Mouse (Mus musculus) forebrain, embryonic 13.5 days (tissue): ENCODE measurements around the gene Neb. TPM values are rescaled to one million over a fixed set of nuclear protein-coding genes. Genes with fewer than 3 reads are reported as not detected.

ENCODE experiments used
- ATAC-seq: fragments of 200-750 bp; cut with Nextera tagmentation; 2 replicates; pipeline ENCODE4 v1.8.0; 2017
- H3K27ac ChIP-seq: fragments of 300-500 bp; sonication (generic); 2 replicates; pipeline ENCODE4 v1.5.1; 2015; ENCODE audit warnings: inconsistent platforms, mild to moderate bottlenecking, moderate library complexity
- H3K27me3 ChIP-seq: fragments of 300-500 bp; sonication (generic); 2 replicates; pipeline ENCODE4 v1.6.1; 2015; ENCODE audit warnings: mild to moderate bottlenecking, inconsistent platforms
- H3K36me3 ChIP-seq: fragments of 300-500 bp; sonication (generic); 2 replicates; pipeline ENCODE4 v1.6.1; 2015; ENCODE audit warnings: mild to moderate bottlenecking, inconsistent platforms; ENCODE audit not compliant: poor library complexity, severe bottlenecking
- H3K4me1 ChIP-seq: fragments of 300-500 bp; sonication (generic); 2 replicates; pipeline ENCODE4 v1.6.1; 2015; ENCODE audit warnings: inconsistent platforms
- H3K4me2 ChIP-seq: fragments of 300-500 bp; sonication (generic); 2 replicates; pipeline ENCODE4 v1.6.1; 2015; ENCODE audit warnings: inconsistent platforms, mild to moderate bottlenecking, moderate library complexity
- H3K4me3 ChIP-seq: fragments of 300-500 bp; sonication (generic); 2 replicates; pipeline ENCODE4 v1.5.1; 2015; ENCODE audit warnings: mild to moderate bottlenecking, inconsistent platforms
- H3K9ac ChIP-seq: fragments of 300-500 bp; sonication (generic); 2 replicates; pipeline ENCODE4 v1.6.1; 2015; ENCODE audit warnings: mild to moderate bottlenecking, inconsistent platforms
- H3K9me3 ChIP-seq: fragments of 300-500 bp; sonication (generic); replicated peaks from 2 replicates; pipeline ENCODE4 v1.6.1; 2016; ENCODE audit warnings: inconsistent platforms
- WGBS: fragments of 180-500 bp; shearing (Covaris S2); methylation state at CpG from one replicate; pipeline ENCODE4 v1.1.7; 2015; 5-methylcytosine and 5-hydroxymethylcytosine counted together
- polyA plus RNA-seq: library from polyadenylated mRNA; unstranded; fragments of >200 nt; fragmentation: Nextera tagmentation; extraction: Ambion mirVana; gene quantifications from 2 replicates; pipeline ENCODE4 v1.2.1, GENCODE M21; 2015

Neb gene
- polyA plus RNA-seq, 1 experiment from 2014 or later, result 3.6 TPM

- H3K9ac ChIP-seq, result no peak overlapping the region
- H3K4me3 ChIP-seq, result no peak overlapping the region
- WGBS, result 87% methylated on average over 3 of the region's 3 CpGs
- no peaks in the 10 kb centered on the region for H3K27me3 ChIP-seq
- H3K4me2 ChIP-seq, result no peak overlapping the region
- H3K4me1 ChIP-seq, result no peaks in the 10 kb centered on the region
- no peaks in the 10 kb centered on the region for H3K9me3 ChIP-seq
- no peaks in the 10 kb centered on the region for H3K36me3 ChIP-seq
- no peak overlapping the region for H3K27ac ChIP-seq
- no peak for ATAC-seq
Measured at GRCm38 (mm10) chr2:52331761-52332160, 46.5 kb downstream of the Neb start.

DNA sequence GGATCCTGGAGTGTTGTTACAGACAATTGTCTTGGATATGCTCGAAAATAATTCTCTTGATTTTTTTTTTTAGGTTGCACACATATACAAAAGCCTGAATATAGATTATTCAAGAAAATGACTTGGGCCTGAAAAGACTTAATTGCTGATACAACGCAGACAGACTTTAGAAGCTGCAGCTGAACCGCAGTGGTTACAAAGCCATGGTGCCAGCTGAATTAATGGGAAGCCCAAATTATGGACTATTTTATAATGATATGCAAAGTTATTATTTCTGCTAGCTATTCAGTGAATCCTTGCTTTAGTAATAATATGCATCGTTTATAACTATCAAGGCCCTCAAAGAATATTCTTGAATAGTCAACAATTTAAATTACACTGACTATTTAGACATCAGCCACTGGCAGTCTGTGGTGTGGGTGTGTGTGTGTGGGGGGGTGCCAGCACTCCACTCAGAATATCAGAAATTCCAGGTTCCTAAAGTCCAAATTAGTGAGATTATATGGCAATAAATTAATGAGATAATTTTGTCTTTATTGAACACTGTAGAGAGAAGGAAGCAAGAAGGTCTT is 50.9 kb downstream of the Neb start:
- Histone ChIP-seq H3K27me3 (no peaks in the 10 kb centered on the region), H3K36me3 (no peaks in the 10 kb centered on the region), H3K9ac (no peak overlapping the region), H3K9me3 (no peaks in the 10 kb centered on the region), H3K4me3 (no peak overlapping the region), H3K4me2 (no peak overlapping the region), H3K4me1 (no peaks in the 10 kb centered on the region), H3K27ac (no peak overlapping the region)
- ATAC-seq, result peak; percentile 91
- WGBS, result 59% methylated on average over 4 of the region's 4 CpGs

DNA sequence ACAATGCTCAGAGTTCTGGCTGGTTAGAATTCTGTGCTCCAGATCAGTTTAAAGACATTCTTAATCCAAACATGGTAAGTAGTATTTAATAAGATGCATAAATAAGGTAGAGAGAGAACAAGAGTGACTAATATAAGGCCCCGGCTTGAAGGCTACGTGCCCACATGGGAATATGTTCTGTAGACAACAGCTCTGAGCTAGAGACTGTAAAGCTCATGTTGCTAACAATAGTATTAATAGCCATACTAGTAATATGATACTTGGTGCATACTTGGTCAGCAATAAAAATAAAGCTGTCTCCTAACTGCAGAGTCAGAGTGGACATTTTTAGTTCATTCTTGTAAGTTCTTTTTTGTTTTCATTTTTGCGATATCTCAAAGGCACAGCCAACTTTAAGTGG is 56.4 kb downstream of the Neb start:
- no peaks in the 10 kb centered on the region for H3K9me3 ChIP-seq
- H3K27ac ChIP-seq, result no peak overlapping the region
- WGBS, result 92% methylated on average over 3 of the region's 3 CpGs
- no peak overlapping the region for H3K4me3 ChIP-seq
- ATAC-seq, result no peak
- no peaks in the 10 kb centered on the region for H3K27me3 ChIP-seq
- H3K4me1 ChIP-seq, result no peaks in the 10 kb centered on the region
- no peak overlapping the region for H3K4me2 ChIP-seq
- no peaks in the 10 kb centered on the region for H3K36me3 ChIP-seq
- no peak overlapping the region for H3K9ac ChIP-seq

GRCm38 (mm10) chr2:52320175-52320574 is 58.1 kb downstream of the Neb start:
- no peak overlapping the region for H3K27ac ChIP-seq
- no peaks in the 10 kb centered on the region for H3K36me3 ChIP-seq
- ATAC-seq, result no peak
- H3K9me3 ChIP-seq, result no peaks in the 10 kb centered on the region
- no peaks in the 10 kb centered on the region for H3K27me3 ChIP-seq
- no peak overlapping the region for H3K4me3 ChIP-seq
- 91% methylated on average over 2 of the region's 2 CpGs for WGBS
- no peaks in the 10 kb centered on the region for H3K4me1 ChIP-seq
- H3K4me2 ChIP-seq, result no peak overlapping the region
- H3K9ac ChIP-seq, result no peak overlapping the region

GRCm38 (mm10) chr2:52319020-52319567 is 59.2 kb downstream of the Neb start:
- Histone ChIP-seq H3K4me3 (no peak overlapping the region), H3K9me3 (no peaks in the 10 kb centered on the region), H3K27ac (no peak overlapping the region), H3K4me2 (no peak overlapping the region), H3K4me1 (no peaks in the 10 kb centered on the region), H3K9ac (no peak overlapping the region), H3K36me3 (no peaks in the 10 kb centered on the region), H3K27me3 (no peaks in the 10 kb centered on the region)
- 86% methylated on average over 5 of the region's 5 CpGs for WGBS
- ATAC-seq, result no peak

DNA sequence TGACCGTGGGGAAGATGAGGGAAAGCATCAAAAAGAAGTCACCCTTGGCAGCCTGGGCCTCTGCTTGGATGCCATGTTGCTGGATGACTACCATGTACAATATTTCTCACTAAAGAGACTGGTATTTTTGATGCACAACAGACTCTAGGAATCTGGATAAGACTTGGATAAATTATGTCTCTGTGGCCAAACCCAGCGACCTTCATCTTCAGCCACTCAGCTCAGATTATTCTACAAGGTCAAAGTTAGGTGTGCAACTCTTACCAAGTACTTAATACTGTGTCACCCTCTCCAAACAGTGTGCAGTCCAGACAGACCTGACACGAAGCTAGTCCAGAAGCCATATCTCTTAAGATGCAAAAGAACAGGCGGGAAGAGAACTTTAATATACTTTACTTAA is 60.8 kb downstream of the Neb start:
- Histone ChIP-seq H3K4me3 (no peak overlapping the region), H3K4me1 (no peaks in the 10 kb centered on the region), H3K36me3 (no peaks in the 10 kb centered on the region), H3K9ac (no peak overlapping the region), H3K4me2 (no peak overlapping the region), H3K9me3 (no peaks in the 10 kb centered on the region), H3K27ac (no peak overlapping the region), H3K27me3 (no peaks in the 10 kb centered on the region)
- WGBS, result 95% methylated on average over 4 of the region's 4 CpGs
- ATAC-seq, result no peak

DNA sequence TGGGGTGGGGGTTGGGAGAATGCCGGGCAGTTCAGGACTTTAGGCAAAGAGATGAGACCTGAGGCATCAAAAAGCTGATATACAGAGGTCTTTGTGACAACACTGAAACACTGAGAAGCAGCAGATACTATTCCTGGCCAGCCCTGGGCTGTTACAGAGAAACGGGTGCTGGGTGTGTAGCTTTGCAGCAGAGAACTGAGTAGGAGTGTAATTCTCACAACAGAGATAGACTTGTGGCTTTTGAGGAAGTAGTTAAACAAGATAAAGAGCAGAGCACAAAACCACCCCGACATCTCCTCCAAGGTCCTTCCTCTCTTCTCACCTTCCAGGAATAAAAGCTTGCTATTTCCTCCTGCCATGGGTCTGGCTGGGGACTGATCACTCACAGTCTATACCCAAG is 62.5 kb downstream of the Neb start:
- Histone ChIP-seq H3K36me3 (no peaks in the 10 kb centered on the region), H3K4me3 (no peak overlapping the region), H3K27ac (no peak overlapping the region), H3K4me1 (no peaks in the 10 kb centered on the region), H3K9ac (no peak overlapping the region), H3K27me3 (no peaks in the 10 kb centered on the region), H3K9me3 (no peaks in the 10 kb centered on the region), H3K4me2 (no peak overlapping the region)
- WGBS, result 88% methylated on average over 3 of the region's 3 CpGs
- ATAC-seq, result no peak

DNA sequence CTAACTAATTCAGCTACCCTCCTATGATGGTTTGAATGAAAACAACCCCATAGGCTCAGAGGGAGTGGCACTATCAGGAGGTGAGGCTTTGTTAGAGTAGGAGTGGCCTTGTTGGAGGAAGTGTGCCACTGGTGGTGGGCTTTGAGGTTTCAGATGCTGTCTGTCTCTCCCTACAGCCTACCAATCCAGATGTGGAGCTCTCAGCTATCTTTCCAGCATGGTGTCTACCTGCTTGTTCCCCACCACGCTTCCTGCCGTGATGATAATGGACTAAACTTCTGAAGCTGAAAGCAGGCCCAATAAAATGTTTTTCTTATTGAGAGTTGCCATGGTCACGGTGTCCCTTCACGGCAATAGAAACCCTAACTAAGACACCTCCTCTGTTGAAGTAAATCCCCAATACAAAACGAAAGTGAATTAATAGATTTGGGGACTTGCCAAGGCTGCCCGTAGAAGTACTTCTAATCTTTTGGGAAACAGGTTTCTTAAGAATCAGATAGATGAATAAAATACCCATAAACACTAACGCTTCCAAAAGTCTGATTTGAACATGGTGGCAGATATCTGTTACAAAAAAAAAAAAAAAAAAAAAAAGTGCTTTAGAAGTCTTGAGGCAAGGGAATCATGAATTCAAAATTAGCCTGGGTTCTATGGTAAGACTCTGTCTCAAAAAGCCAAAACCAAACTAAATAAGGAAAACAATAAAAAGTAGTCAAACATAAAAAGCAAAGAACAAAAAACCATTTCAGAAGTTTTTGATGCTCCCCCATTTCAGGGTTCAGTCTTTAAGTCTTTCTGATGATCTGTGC is 63.1 kb downstream of the Neb start:
- no peaks in the 10 kb centered on the region for H3K36me3 ChIP-seq
- no peaks in the 10 kb centered on the region for H3K27me3 ChIP-seq
- H3K9me3 ChIP-seq, result no peaks in the 10 kb centered on the region
- H3K4me1 ChIP-seq, result no peaks in the 10 kb centered on the region
- no peak for ATAC-seq
- no peak overlapping the region for H3K27ac ChIP-seq
- WGBS, result 75% methylated on average over 7 of the region's 7 CpGs
- no peak overlapping the region for H3K4me3 ChIP-seq
- H3K4me2 ChIP-seq, result no peak overlapping the region
- H3K9ac ChIP-seq, result no peak overlapping the region

DNA sequence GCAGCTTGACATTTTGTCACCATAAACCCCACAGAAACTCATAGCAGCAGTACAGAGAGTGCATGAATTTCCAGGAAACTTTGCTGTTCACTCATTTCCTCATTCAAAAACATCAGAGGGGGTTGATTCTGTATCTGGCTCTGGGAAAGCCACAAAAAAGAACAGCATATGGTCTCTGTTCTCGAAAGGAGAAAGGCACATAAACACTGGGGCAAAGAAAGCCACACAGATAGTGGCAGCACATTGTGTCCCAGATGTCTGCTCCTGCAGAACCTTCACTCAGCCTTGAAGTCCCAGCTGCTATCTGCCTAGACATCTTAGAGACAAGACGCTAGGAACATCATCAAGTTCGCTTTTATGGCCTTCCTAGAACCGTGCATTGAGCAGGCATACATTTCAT is 67.5 kb downstream of the Neb start:
- Histone ChIP-seq H3K9me3 (no peaks in the 10 kb centered on the region), H3K27me3 (no peaks in the 10 kb centered on the region), H3K4me1 (no peaks in the 10 kb centered on the region), H3K4me2 (no peak overlapping the region), H3K36me3 (no peaks in the 10 kb centered on the region), H3K27ac (no peak overlapping the region), H3K9ac (no peak overlapping the region), H3K4me3 (no peak overlapping the region)
- 90% methylated on average over 4 of the region's 4 CpGs for WGBS
- no peak for ATAC-seq

DNA sequence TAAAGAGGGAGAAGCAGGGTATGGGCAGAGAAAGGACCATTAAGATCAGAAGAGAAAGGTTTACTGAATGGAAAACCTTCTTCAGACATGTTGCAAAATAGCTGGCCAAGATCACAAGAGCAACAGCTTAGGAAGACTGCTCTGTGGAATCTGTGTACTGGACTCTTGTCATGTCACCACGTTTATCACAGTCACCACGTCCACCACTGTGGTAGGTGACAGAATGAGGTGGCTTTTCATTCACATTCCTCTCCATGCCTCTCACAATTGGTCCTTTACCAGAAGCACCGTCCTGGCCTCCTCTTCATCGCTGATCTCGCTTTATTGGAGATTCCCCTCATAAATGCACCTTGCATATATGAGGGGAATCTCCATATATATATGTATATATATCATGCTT is 71.6 kb downstream of the Neb start:
- H3K9me3 ChIP-seq, result no peaks in the 10 kb centered on the region
- H3K9ac ChIP-seq, result no peak overlapping the region
- no peaks in the 10 kb centered on the region for H3K27me3 ChIP-seq
- no peaks in the 10 kb centered on the region for H3K4me1 ChIP-seq
- H3K4me2 ChIP-seq, result no peak overlapping the region
- no peak overlapping the region for H3K27ac ChIP-seq
- ATAC-seq, result no peak
- H3K4me3 ChIP-seq, result no peak overlapping the region
- no peaks in the 10 kb centered on the region for H3K36me3 ChIP-seq
- WGBS, result 86% methylated on average over 5 of the region's 5 CpGs

- Histone ChIP-seq H3K27me3 (no peaks in the 10 kb centered on the region), H3K4me2 (no peak overlapping the region), H3K36me3 (no peaks in the 10 kb centered on the region), H3K9ac (no peak overlapping the region), H3K27ac (no peak overlapping the region), H3K4me3 (no peak overlapping the region), H3K9me3 (no peaks in the 10 kb centered on the region), H3K4me1 (no peaks in the 10 kb centered on the region)
- 75% methylated on average over 3 of the region's 3 CpGs for WGBS
- ATAC-seq, result no peak
Measured at GRCm38 (mm10) chr2:52304554-52304953, 73.7 kb downstream of the Neb start.

DNA sequence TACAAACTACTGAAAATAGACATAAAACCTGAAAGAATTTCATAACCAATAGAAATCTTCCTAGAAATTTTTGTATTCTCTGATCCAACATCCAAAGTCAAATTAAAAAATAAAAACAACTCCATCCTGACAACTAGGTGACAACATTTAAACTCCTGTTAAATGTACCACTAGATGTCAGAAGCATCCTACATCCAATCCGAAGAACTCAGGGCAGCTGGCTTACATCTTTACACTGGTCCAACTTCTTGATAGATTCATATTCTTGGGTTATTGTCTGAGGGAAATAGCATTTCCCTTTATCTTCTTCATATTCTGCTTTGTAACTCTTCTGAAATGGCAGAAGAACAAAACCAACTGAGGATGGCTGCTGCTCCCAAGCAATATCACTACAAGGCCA is 74.9 kb downstream of the Neb start:
- Histone ChIP-seq H3K4me2 (no peak overlapping the region), H3K9me3 (no peaks in the 10 kb centered on the region), H3K27me3 (no peaks in the 10 kb centered on the region), H3K4me1 (no peaks in the 10 kb centered on the region), H3K27ac (no peak overlapping the region), H3K9ac (no peak overlapping the region), H3K4me3 (no peak overlapping the region), H3K36me3 (no peaks in the 10 kb centered on the region)
- 91% methylated on average over 1 of the region's 1 CpGs for WGBS
- no peak for ATAC-seq

DNA sequence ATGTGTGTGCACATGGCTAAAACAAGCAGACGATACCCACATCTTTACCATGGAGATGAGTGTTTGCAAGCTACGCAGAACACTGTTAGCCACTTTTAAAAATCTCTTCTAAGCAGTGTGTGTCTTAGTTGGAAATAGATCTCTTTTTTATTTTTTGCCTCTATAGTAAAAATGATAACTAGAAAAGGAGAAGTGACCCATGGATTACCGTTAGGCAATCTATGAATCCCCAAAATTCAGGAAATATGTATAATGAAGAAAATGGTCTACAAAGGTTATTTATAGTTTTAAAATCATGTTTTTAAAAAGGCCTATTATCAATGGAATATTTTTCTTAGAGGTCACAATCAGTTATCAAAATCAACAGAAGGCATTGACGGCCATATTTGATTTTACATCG is 80.3 kb downstream of the Neb start:
- no peak overlapping the region for H3K4me2 ChIP-seq
- no peak overlapping the region for H3K9ac ChIP-seq
- no peaks in the 10 kb centered on the region for H3K9me3 ChIP-seq
- ATAC-seq, result no peak
- WGBS, result 96% methylated on average over 5 of the region's 5 CpGs
- no peaks in the 10 kb centered on the region for H3K27me3 ChIP-seq
- H3K36me3 ChIP-seq, result no peaks in the 10 kb centered on the region
- H3K27ac ChIP-seq, result no peak overlapping the region
- no peak overlapping the region for H3K4me3 ChIP-seq
- H3K4me1 ChIP-seq, result no peaks in the 10 kb centered on the region
